Mouse (Mus musculus) heart, postnatal 0 days (tissue): ENCODE measurements around the gene D630039A03Rik.

ENCODE experiments used
- CTCF ChIP-seq: IDR thresholded peaks from 2 replicates; pipeline ENCODE4 v1.5.1; 2016; ENCODE audit warnings: antibody characterized with exemption, control low read depth, low read depth
- EP300 ChIP-seq: IDR thresholded peaks from 2 replicates; pipeline ENCODE4 v1.6.1; 2016; ENCODE audit warnings: antibody characterized with exemption, low read depth

DNA sequence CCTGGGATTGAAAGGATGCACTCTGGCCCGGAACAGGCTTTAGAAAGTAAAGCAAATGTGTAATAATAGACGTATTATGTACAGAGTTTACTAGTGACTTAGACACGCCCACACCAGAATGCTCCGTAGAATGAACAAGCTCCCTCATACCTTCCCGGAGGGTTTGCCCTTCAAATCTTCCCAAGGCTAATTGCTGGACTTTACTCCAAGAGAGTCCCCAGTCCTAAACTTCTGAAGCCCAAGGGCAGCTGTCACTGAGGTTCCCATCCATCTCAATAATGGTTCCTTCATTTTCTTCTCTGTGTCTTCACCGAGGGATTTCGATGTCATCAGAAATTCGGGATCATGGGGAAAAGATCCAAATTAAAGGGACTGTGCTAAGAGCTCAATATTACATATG is 26.3 kb downstream of the D630039A03Rik start:
- TF ChIP-seq EP300: no peak
- TF ChIP-seq CTCF: no peak
